Mouse (Mus musculus) neural tube, embryonic 15.5 days (tissue): Measurements from ENCODE around the gene Col8a1. TPM values are rescaled to one million over a fixed set of nuclear protein-coding genes. Genes with fewer than 3 reads are reported as not detected.

Experiments
- ATAC-seq: fragments of 200-750 bp; cut with Nextera tagmentation; 2 replicates; pipeline ENCODE4 v1.8.0; 2017; ENCODE audit warnings: mild to moderate bottlenecking, moderate TSS enrichment, moderate library complexity; ENCODE audit not compliant: low FRiP score
- H3K27ac ChIP-seq: fragments of 300-500 bp; sonication (generic); replicated peaks from 2 replicates; pipeline ENCODE4 v1.5.1; 2015; ENCODE audit warnings: mild to moderate bottlenecking, inconsistent platforms
- H3K27me3 ChIP-seq: fragments of 300-500 bp; sonication (generic); replicated peaks from 2 replicates; pipeline ENCODE4 v1.6.1; 2015; ENCODE audit warnings: inconsistent platforms
- H3K36me3 ChIP-seq: fragments of 300-500 bp; sonication (generic); 2 replicates; pipeline ENCODE4 v1.6.1; 2015; ENCODE audit warnings: inconsistent platforms
- H3K4me1 ChIP-seq: fragments of 300-500 bp; sonication (generic); 2 replicates; pipeline ENCODE4 v1.6.1; 2015; ENCODE audit warnings: inconsistent platforms
- H3K4me2 ChIP-seq: fragments of 300-500 bp; sonication (generic); 2 replicates; pipeline ENCODE4 v1.6.1; 2015; ENCODE audit warnings: inconsistent platforms, mild to moderate bottlenecking, moderate library complexity
- H3K4me3 ChIP-seq: fragments of 300-500 bp; sonication (generic); replicated peaks from 2 replicates; pipeline ENCODE4 v1.5.1; 2015; ENCODE audit warnings: mild to moderate bottlenecking, inconsistent platforms
- H3K9ac ChIP-seq: fragments of 300-500 bp; sonication (generic); replicated peaks from 2 replicates; pipeline ENCODE4 v1.6.1; 2015; ENCODE audit warnings: mild to moderate bottlenecking, inconsistent platforms
- H3K9me3 ChIP-seq: fragments of 300-500 bp; sonication (generic); replicated peaks from 2 replicates; pipeline ENCODE4 v1.6.1; 2016; ENCODE audit warnings: inconsistent platforms
- WGBS: fragments of 180-500 bp; shearing (Covaris S2); methylation state at CpG from one replicate; pipeline ENCODE4 v1.1.7; 2015; ENCODE audit warnings: mixed read lengths; 5-methylcytosine and 5-hydroxymethylcytosine counted together
- polyA plus RNA-seq: library from polyadenylated mRNA; unstranded; fragments of >200 nt; fragmentation: Nextera tagmentation; extraction: Ambion mirVana; gene quantifications from 2 replicates; pipeline ENCODE4 v1.2.1, GENCODE M21; 2015

Gene Col8a1
- polyA plus RNA-seq, 1 experiment from 2014 or later, result 11.8 TPM

- H3K27me3 ChIP-seq, result no peaks in the 10 kb centered on the region
- no peak overlapping the region for H3K4me3 ChIP-seq
- no peak; the same call in 1 of the 2 replicates for ATAC-seq
- H3K9me3 ChIP-seq, result no peaks in the 10 kb centered on the region
- H3K9ac ChIP-seq, result no peak overlapping the region
- H3K4me1 ChIP-seq, result no peaks in the 10 kb centered on the region
- no peak overlapping the region for H3K4me2 ChIP-seq
- WGBS, result 17% methylated on average over 3 of the region's 3 CpGs
- H3K27ac ChIP-seq, result no peak overlapping the region
- no peaks in the 10 kb centered on the region for H3K36me3 ChIP-seq
These were observed 85.2 kb downstream of the Col8a1 start for GRCm38 (mm10) chr16:57669348-57669747.

GRCm38 (mm10) chr16:57662661-57663060 lies 91.9 kb downstream of the Col8a1 start:
- H3K4me1 ChIP-seq, result no peaks in the 10 kb centered on the region
- H3K36me3 ChIP-seq, result no peaks in the 10 kb centered on the region
- H3K4me2 ChIP-seq, result no peak overlapping the region
- no peak overlapping the region for H3K27ac ChIP-seq
- H3K9me3 ChIP-seq, result no peaks in the 10 kb centered on the region
- 80% methylated on average over 3 of the region's 3 CpGs for WGBS
- ATAC-seq, result no peak
- no peak overlapping the region for H3K9ac ChIP-seq
- H3K27me3 ChIP-seq, result no peaks in the 10 kb centered on the region
- H3K4me3 ChIP-seq, result no peak overlapping the region

GRCm38 (mm10) chr16:57649888-57650287 lies 104.6 kb downstream of the Col8a1 start:
- Histone ChIP-seq H3K9me3 (no peaks in the 10 kb centered on the region), H3K4me2 (no peak overlapping the region), H3K27ac (no peak overlapping the region), H3K4me1 (no peaks in the 10 kb centered on the region), H3K27me3 (no peaks in the 10 kb centered on the region), H3K4me3 (no peak overlapping the region), H3K9ac (no peak overlapping the region), H3K36me3 (no peaks in the 10 kb centered on the region)
- 76% methylated on average over 2 of the region's 2 CpGs for WGBS
- ATAC-seq, result no peak

- no peaks in the 10 kb centered on the region for H3K4me1 ChIP-seq
- H3K36me3 ChIP-seq, result no peaks in the 10 kb centered on the region
- WGBS, result 84% methylated on average over 10 of the region's 10 CpGs
- no peak overlapping the region for H3K27ac ChIP-seq
- ATAC-seq, result no peak
- H3K4me3 ChIP-seq, result no peak overlapping the region
- no peak overlapping the region for H3K4me2 ChIP-seq
- H3K9me3 ChIP-seq, result no peaks in the 10 kb centered on the region
- H3K9ac ChIP-seq, result no peak overlapping the region
- no peaks in the 10 kb centered on the region for H3K27me3 ChIP-seq
These were observed 113.1 kb downstream of the Col8a1 start for GRCm38 (mm10) chr16:57641346-57641885.

DNA sequence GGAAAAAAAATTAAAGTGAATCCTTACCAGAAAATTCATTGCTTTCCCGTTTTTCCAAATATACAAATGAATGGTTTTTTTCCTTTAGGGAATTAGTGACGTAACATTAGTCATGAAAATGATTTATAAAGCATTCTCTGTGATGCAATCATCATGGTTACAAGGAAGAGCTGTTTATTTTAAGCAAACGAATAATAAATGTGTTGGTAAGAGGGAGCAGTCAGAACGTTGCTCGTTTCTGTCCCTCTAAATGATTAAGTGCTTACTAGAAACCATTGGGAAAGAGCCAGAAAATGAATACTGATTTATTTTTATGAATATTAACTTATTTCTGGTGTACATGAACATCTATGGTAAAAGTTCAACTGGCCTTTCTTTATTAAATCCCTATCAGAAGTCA lies 119.8 kb downstream of the Col8a1 start:
- Histone ChIP-seq H3K9ac (no peak overlapping the region), H3K9me3 (no peaks in the 10 kb centered on the region), H3K4me3 (no peak overlapping the region), H3K27ac (no peak overlapping the region), H3K4me2 (no peak overlapping the region), H3K36me3 (no peaks in the 10 kb centered on the region), H3K27me3 (no peaks in the 10 kb centered on the region), H3K4me1 (no peaks in the 10 kb centered on the region)
- 70% methylated on average over 5 of the region's 5 CpGs for WGBS
- ATAC-seq, result no peak

GRCm38 (mm10) chr16:57634191-57634590 lies 120.3 kb downstream of the Col8a1 start:
- no peaks in the 10 kb centered on the region for H3K9me3 ChIP-seq
- no peak overlapping the region for H3K27ac ChIP-seq
- ATAC-seq, result peak; percentile 87
- no peaks in the 10 kb centered on the region for H3K4me1 ChIP-seq
- 8% methylated on average over 6 of the region's 6 CpGs for WGBS
- H3K4me2 ChIP-seq, result no peak overlapping the region
- H3K36me3 ChIP-seq, result no peaks in the 10 kb centered on the region
- H3K4me3 ChIP-seq, result no peak overlapping the region
- H3K9ac ChIP-seq, result no peak overlapping the region
- H3K27me3 ChIP-seq, result no peaks in the 10 kb centered on the region

GRCm38 (mm10) chr16:57611768-57612167 lies 142.8 kb downstream of the Col8a1 start:
- Histone ChIP-seq H3K9ac (no peak overlapping the region), H3K4me1 (peaks cover 5% of the 10 kb centered on the region), H3K36me3 (no peaks in the 10 kb centered on the region), H3K4me3 (no peak overlapping the region), H3K27me3 (no peaks in the 10 kb centered on the region), H3K27ac (no peak overlapping the region), H3K9me3 (no peaks in the 10 kb centered on the region), H3K4me2 (no peak overlapping the region)
- 3% methylated on average over 1 of the region's 1 CpGs for WGBS
- no peak for ATAC-seq

- peak within 1 kb of the TSS; percentile 97 for H3K4me3 ChIP-seq
- H3K4me2 ChIP-seq, result peak within 1 kb of the TSS; percentile 85
- H3K9ac ChIP-seq, result peak within 1 kb of the TSS; percentile 68
- H3K9me3 ChIP-seq, result no peaks in the 10 kb centered on the region
- H3K27ac ChIP-seq, result peak within 1 kb of the TSS; percentile 87
- ATAC-seq, result peak; percentile 95
- H3K4me1 ChIP-seq, result peaks cover 13% of the 10 kb centered on the region
- H3K27me3 ChIP-seq, result no peaks in the 10 kb centered on the region
- H3K36me3 ChIP-seq, result no peaks in the 10 kb centered on the region
- under 1% methylated on average over 64 of the region's 64 CpGs for WGBS
These were observed 147.9 kb downstream of the Col8a1 start, which contains the start of gene Cmss1 for GRCm38 (mm10) chr16:57606444-57607227. Gene Cmss1, minus strand, starts transcription at chr16:57606864.

DNA sequence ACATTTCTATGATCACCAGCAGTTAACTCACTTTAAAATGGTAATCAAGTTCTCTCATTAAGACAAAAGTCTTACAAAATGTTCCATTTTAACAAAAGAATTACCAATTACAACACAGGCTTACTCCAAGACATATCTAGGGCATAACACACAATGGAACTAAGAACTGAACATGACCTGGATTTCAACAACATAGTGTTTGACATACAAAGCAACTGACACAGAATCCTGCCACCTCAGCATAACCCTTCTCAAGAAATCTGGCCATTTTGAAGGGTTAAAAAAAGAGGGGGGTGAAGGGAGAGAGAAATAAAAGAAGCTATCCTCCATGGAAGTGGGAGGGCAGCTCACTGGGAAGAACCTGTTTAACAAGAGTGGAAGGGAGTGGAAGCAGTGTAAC lies 153.5 kb downstream of the Col8a1 start:
- no peaks in the 10 kb centered on the region for H3K9me3 ChIP-seq
- no peak for ATAC-seq
- H3K4me3 ChIP-seq, result no peak overlapping the region
- no peaks in the 10 kb centered on the region for H3K27me3 ChIP-seq
- no peaks in the 10 kb centered on the region for H3K36me3 ChIP-seq
- peaks cover 6% of the 10 kb centered on the region for H3K4me1 ChIP-seq
- no peak overlapping the region for H3K27ac ChIP-seq
- H3K9ac ChIP-seq, result no peak overlapping the region
- no peak overlapping the region for H3K4me2 ChIP-seq

GRCm38 (mm10) chr16:57597295-57597957 lies 157.1 kb downstream of the Col8a1 start:
- Histone ChIP-seq H3K9ac (no peak overlapping the region), H3K4me1 (no peaks in the 10 kb centered on the region), H3K36me3 (no peaks in the 10 kb centered on the region), H3K27ac (no peak overlapping the region), H3K4me3 (no peak overlapping the region), H3K4me2 (no peak overlapping the region), H3K9me3 (no peaks in the 10 kb centered on the region), H3K27me3 (no peaks in the 10 kb centered on the region)
- ATAC-seq, result no peak
- WGBS, result 91% methylated on average over 4 of the region's 4 CpGs

GRCm38 (mm10) chr16:57593422-57594157 lies 160.9 kb downstream of the Col8a1 start:
- Histone ChIP-seq H3K4me2 (no peak overlapping the region), H3K9me3 (no peaks in the 10 kb centered on the region), H3K36me3 (no peaks in the 10 kb centered on the region), H3K9ac (no peak overlapping the region), H3K4me3 (no peak overlapping the region), H3K27me3 (no peaks in the 10 kb centered on the region), H3K4me1 (no peaks in the 10 kb centered on the region), H3K27ac (no peak overlapping the region)
- WGBS, result 41% methylated on average over 7 of the region's 7 CpGs
- ATAC-seq, result no peak; the same call in 1 of the 2 replicates
